Mouse (Mus musculus): ENCODE measurements around the gene Ttll10. TPM values are rescaled to one million over a fixed set of nuclear protein-coding genes. Genes with fewer than 3 reads are reported as not detected.

The Ttll10 gene
- total RNA-seq, 2 experiments from 2014 or later = not detected

DNA sequence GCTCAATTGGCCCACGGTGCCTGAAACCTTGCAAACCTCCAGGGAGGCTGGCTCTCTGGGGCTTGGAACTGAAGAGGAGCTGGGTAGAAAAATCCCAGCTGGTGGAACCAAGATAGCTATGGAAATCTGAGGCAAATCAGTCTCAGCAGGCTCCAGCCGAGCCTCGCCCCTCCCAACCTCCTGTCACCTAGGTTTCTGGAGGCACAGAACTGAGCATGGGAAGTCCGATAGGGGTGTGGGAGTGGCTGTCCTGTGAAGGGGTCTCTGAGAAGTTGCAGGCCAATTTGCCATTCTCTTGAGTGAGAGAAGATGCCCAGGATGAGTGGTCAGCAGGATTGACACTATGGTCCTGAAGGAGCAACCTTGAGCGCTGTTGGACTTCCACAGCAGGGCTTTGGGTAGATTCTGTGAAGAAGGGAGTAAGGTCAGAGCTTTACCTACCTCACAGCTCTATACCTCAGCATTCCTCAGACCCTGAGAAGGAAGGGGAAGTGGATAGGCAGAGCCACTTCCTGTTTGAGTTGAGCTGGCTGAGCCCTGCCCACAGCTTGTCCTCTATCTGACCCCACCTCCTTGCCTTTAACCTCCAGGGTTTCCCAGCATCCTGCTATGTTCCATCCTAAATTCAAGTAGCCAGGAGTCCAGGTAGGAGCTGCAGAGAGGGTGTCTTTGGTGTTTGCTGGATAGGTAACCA is 8.2 kb upstream of the Ttll10 start:
- ATAC-seq (ENCODE audit: poor library complexity, severe bottlenecking) = peak; percentile 98

DNA sequence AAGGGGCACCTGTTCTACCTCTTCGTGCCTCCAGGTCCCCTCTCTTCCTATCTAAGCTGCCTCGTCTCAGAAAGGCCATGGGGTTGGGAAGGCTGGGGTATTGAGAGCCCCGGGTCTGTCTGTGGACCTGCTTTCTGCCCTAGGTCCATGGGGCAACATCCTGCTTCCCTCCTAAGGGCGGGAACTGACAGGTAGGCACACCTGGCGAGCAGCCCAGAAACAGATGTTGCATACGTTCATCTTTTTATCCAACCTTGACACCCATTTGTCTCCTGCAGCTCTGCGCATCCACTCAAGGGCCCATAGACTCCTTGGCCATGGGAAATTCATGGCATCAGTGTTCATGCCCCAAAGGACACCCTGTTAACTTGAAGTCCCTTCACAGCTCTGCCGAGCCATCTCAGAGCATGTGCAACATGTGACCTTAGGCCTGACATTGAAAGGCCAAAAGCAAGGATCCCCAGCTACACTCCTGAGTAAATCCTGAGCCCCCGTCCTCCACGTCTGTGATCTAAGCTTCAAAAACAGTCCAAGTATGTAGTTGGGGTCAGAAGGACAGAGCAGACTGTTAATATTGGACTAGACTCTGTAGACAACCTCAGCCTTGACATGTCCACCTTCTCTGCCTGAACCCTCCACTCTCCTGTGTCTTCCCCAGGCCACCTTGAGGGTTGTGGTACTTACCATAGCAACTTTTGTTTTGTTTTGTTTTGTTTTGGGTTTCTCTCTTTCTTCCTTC is 6.1 kb upstream of the Ttll10 start:
- ATAC-seq (ENCODE audit: poor library complexity, severe bottlenecking) = no peak

DNA sequence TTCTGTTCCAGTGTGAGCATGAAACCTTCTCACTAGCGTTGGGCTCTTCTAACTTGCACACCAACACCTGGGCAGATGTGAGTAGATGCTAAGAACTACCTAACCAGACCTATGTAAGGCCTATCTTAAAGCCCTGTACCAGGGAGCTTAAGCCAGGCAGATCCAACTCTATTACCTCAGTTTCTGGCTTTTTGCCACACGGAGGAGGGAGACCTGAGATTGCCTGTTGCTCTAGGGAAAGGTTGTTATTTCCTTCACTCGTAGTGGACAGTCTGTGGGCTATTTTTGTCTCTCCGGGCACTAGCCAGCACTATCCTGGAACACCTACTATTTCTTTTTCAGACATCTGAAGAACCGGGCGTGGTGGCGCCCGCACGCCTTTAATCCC is 5.3 kb upstream of the Ttll10 start:
- no peak for ATAC-seq (ENCODE audit: poor library complexity, severe bottlenecking)

DNA sequence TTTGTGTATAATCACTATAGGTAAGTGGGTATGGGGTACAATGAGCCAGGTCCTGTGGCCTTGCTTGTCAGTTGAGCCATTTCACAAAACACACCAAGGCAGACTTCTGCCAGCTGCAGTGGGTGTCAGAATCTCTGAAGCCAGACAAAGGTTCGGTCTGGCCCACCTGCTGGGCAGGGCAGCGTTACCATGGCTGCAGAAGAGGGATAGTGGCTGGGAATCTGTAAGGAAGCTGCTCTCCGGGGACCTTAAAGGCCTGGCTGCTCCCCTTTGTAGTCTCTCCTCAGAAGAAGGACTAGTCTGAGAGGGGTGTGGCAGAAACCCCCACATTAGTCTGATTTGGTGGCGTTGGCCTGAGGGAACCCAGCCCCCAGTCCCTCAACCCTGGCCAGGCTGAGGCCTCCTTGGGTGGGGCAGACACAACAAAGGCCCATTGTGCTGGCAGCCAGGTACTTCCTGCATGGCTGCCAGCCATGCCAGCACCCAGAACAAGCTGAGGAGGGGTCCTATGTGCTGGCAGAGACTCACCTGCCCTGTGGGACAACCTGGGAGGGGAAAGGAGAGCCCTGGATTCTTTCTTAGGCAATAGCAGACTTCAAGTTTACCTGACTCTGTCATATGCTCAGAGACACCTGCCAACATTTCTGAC is 4.8 kb upstream of the Ttll10 start:
- ATAC-seq (ENCODE audit: poor library complexity, severe bottlenecking) = no peak

DNA sequence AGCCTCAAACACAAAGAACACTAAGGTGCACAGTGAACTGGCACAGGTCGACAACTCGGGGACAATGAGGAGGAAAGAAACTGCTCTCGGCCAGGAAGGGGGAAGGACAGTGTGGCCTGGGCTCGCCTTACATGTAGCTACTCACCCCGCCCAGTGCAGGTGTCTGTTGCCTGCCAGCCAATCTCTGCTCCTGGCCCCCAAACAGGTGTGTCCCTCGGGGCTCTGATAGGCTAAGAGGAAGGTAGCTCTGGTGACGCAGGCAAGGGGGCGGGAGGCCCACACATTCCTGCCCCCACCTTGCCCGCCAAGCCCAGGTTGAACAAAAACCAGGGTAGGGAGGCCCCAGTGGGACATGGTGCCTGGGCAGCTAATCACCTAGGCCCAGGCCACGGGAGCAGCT is 499 bp upstream of the Ttll10 start:
- no peak for ATAC-seq (ENCODE audit: poor library complexity, severe bottlenecking)

DNA sequence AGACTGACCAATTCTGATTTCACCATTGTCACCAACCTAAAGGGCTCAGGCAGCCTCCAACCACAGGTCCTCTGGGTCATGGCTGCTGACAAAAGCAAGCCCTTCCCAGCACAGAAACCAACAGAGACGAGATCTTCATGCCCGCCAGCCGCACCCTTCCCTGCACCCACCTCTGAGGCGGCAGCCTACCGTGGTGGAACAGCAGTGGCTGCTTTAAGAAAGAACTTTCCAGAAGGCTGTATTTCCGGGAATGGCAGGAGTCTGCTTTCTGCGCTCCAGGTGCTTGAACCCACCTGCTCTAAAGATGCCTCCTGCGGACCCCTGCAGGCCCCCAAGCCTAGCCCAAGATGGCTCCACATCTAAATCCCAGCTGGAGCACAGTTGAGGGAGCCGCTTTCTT is 388 bp downstream of the Ttll10 start:
- ATAC-seq (ENCODE audit: poor library complexity, severe bottlenecking) = no peak

DNA sequence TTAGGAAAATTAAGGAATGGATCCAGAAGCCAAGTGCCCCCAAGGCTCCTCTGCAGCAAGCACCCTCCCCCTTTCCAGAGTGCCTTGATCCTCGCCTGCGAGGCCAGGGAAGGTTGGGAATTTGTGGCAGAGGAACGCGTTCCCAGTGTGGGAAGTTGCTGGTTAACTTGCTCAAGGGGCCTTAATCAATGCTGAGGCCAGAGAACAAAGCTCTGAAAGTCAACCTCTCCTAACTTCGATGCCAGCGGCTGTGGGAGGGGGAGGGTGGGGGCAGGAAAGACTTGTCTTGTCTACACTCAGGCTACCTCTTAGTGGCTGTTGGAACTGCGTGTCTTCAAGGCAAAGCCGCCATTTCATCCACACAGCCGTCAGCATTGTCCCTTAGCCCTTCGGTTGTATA is 1.5 kb downstream of the Ttll10 start:
- no peak for ATAC-seq (ENCODE audit: poor library complexity, severe bottlenecking)

DNA sequence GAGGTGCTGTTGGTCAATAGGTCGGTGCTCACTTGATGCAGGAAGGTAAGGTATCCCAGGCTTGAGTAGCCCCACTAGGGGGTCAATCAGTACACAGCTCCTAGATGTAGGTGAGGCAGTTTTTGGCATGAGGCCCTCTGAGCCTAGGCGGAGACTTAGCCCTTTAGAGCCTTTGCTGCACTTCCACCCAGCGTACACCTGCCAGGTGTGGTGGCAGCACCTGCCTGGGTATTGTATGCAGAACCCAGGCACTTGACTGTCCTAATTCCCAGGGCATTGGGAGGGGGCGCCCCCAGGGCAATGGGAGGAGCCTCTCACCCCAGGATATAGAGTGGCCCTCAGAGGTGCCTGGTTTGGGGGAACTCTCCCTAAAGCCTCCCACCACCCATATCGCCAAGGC is 4.0 kb downstream of the Ttll10 start:
- no peak for ATAC-seq (ENCODE audit: poor library complexity, severe bottlenecking)

DNA sequence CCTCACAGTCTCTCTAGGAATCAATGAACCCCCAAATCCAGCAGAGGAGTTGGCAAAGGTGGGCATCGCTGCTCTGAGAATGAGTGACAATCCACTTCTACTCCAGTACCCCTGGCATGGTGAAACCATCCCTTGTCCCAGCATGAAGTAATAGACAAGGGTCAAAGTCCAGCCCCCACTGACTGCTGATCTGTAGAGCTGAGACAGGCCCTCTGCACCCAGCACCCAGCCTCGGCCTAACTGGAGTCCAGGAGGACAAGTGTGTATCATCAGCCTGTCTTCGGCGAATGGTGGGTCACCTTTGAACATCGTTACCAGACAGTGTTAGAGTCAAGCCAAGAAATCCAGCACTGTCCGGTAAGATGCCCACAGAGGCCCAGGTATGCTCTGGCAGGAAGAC is 4.6 kb downstream of the Ttll10 start:
- ATAC-seq (ENCODE audit: poor library complexity, severe bottlenecking) = no peak

DNA sequence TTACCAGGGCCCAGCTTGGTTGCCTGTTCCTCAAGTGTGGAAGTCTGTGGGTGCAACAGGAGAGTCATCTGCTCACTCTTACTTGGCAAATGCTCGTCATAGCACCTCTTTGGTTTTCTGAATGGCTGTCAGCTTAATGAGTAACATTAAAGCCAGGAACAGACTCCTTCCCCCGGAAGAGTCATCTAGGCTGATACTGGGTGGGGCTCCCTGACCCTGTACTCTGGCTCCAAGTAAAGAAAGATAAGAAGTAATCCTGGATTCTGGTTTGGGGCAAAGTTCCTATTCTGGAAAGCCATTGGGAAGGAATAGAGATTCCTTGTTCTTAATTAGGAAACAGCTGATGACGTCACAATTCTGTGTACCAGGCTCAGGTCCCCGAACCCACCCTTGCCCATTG is 5.1 kb downstream of the Ttll10 start:
- no peak for ATAC-seq (ENCODE audit: poor library complexity, severe bottlenecking)

DNA sequence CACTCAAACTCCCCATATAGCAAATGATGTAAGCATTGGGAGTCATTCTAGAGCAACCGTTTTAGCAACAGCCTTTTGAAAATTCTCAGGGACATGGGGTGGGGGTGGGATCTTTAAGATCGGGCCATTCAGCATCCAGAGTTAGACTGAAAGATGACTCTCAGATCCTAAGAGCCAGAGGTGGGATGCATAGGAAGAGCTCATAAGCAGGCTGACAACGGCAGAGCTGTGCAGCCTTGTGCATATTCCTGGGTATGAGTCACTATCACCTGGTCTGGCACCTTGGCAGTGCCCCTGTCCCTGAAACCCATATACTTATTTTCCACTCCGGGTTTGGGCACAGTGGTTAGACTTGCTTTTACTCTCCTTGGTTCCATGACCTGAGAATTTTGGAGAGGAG is 6.1 kb downstream of the Ttll10 start:
- ATAC-seq (ENCODE audit: poor library complexity, severe bottlenecking) = no peak

DNA sequence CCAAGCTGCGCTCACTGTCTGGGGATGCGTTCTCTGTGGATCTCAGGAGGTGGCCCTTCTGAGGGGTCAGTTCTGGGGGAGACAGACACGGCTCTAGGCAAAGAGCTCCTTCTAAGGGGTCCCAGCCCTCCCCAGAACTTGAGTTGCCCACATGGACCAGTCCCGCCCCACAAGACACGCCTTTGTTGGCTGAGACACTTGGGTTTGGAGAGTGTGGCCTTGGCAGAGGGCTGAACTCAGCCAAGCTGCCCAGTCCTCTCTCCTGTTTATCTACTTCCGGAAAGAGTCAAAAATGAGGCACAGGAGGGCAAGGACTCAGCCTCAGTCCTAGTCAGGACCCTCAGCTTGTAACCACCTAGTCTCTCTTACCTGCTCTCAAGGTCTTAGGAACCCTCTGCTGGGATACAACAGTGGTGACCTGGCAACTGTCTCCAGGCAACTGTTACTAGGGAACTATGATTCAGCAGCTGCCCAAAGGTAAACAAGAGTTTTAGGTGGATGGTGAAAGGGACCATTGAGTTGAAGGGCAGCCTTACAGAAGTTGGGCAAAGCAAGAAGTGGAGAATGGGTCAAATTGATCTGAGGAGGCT is 8.7 kb downstream of the Ttll10 start:
- no peak for ATAC-seq (ENCODE audit: poor library complexity, severe bottlenecking)

DNA sequence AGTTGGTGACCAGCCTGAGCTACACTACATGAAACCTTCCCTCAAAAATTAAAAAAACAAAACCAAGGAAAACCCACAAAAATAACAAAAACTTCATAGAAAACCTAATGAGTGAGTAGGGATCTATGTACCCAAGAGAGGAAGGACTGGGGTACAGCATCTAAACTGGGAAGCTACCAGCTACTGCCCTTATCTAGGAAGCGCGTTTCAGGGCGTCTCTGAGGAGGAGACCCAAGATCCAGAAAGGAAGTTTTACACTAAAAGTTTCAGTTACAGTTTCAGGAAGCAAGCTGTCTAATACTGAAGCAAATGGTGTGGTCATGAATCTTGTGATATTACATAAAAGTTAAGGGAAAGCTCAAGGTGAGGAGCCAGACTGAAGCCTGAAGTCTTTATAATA is 9.4 kb downstream of the Ttll10 start:
- peak; percentile 55 for ATAC-seq (ENCODE audit: poor library complexity, severe bottlenecking)

DNA sequence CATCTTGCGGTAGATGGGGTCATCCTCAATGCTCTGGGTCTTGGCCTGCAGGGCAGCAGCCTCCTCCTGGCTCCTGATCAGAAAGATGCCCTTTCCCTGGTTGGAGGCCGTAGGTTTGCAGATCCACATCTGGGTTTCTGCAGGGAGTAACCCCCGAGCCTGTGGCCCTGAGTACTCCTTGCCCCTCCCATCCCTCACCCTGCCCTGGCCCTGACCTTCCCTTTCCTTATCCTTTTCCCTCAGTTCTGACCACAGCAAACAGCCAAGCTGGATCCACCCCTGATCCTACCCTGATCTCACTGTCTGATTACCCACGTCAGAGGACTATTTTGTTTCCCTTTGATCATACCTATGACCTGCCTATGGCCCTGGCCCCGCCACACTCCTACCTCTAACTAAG is 14.5 kb downstream of the Ttll10 start:
- ATAC-seq (ENCODE audit: poor library complexity, severe bottlenecking) = no peak

DNA sequence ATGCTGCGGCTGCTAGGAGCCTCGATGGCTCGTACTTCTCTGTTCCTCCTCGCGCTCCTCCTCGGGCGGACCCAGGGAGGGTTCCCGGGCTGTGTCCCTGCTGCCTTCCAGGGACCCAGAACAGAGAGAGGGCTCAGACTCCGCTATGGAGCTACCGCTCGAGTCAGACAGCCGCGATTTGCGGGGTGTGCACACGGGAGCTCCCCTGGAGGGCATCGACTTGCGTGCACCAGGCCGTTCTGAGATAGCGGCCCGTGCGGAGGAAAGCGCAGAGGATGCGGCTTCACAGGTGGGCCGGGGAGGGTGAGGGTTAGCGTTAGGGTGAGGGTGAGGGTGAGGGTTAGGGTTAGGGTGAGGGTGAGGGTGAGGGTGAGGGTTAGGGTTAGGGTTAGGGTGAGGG is 24.3 kb downstream of the Ttll10 start:
- peak; percentile 16; the same call in 1 of the 2 replicates for ATAC-seq (ENCODE audit: poor library complexity, severe bottlenecking)

DNA sequence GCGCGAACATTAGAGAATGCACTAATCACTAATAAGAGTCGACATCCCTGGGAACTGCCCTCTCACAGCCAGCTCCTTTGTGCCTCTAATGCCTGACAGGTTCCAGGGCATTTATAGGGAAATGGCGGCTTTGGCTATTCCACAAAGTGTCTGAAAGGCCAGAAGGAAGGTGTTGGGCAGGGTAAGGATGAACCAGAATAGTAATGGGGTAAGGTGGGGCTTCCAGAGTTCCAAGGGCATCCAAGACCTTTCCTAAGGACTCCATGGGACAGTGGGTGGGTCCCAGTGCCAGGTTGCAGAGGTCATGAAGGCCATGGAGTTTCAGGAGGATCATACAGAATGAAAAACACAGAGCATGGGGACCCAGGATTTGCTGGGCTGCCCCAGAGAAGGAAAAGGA is 24.9 kb downstream of the Ttll10 start:
- no peak for ATAC-seq (ENCODE audit: poor library complexity, severe bottlenecking)

DNA sequence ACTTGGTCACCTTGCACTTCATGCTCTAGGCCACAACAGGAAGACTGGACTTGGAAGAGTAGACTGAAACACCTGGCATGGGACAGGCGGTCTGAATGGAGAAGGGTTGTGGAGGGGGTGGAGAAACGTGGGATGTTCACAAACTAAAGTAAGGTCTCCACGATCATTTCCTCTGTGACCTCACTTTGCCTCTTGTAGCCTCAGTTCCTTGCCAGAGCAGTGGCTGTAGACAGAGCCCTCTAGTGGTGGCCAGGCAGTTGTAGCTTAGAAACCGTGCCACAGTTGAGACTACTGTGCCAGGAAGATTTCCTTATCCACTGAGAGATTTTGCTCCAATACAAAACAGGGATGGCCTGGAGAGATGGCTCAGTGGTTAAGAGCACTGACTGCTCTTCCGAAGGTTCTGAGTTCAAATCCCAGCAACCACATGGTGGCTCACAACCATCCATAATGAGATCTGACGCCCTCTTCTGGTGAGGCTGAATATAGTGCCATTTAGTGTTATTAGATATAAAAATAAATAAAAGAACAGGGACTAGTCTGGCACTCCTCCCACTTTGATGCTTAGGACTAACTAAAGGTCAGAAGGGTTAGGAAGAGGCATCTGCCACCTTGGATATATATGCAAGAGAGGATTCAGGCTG is 25.6 kb downstream of the Ttll10 start:
- ATAC-seq (ENCODE audit: poor library complexity, severe bottlenecking) = peak; percentile 73

DNA sequence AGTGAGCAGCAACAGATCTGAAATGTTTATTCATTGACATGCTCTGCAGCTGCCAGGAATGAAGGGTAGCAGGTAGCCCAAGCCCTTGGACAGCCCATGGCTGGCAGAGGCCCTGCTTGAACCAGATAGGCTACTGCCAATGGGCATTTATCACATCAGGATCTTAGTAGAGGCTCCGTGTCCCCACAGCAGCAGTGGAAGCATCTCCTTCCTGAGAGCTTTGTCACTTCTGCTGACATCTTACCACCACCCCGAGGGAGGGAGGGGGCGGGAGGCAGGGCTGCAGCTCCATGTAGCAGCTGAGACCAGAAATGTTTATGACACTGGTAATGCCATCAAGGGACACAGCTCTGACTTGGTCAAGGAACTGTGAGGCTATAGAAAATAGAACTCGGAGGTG is 26.4 kb downstream of the Ttll10 start:
- ATAC-seq (ENCODE audit: poor library complexity, severe bottlenecking) = no peak

DNA sequence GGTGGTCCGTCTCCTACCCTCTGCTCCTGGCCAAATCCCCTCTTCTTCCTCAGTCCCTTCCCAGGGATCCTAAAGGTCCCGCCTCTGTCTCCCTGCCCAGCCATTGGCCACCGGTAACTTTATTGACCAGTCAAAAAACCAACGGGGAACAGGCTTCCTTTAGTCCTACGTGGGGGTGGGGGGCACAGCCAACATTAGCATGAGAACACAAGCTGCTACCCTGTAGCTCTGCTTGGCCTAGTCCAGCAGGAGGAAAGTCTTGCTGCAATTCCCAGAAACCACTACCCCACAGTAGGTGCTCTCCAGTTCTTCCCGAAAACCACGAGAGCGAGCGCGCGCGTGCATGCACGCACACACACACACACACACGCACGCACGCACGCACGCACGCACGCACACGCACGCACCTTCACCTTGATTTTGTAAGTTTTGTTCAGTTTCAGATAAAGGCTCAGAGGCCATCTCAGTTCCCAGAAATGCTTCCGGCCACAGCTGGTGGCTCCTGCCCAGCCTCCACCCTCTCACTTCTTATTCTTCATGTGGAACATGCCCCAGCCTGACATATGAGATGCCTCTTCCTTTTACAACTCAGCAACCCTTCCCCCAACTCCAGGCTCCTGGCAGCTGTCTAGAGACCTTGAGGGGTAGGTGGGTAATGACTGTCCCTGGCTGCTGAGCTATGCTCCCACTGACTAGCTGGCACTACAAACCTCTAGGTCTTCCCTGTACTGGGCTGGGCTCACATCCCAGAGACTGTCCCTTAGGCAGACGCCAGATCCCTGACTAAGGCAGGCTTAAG is 27.4 kb downstream of the Ttll10 start:
- ATAC-seq (ENCODE audit: poor library complexity, severe bottlenecking) = peak; percentile 68

DNA sequence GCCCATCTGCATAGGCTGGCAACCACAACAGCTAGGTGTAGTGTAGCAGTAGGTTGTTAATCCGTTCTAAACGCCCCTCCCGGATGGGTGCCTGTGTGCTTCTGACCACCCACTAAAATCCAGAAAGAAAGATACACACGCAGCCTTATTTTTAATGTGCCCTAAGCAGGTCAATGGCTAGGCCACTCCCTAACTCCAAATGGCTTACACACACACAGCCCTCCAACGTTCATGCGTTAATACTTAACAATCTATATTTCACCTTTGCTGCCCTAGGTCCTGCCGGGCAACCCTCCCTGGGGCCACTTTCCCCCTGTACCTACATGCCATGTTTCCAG is 28.0 kb downstream of the Ttll10 start:
- ATAC-seq (ENCODE audit: poor library complexity, severe bottlenecking) = no peak
